Mouse (Mus musculus) limb, embryonic 15.5 days (tissue): Measurements from ENCODE around the gene Ccdc107. TPM values are rescaled to one million over a fixed set of nuclear protein-coding genes. Genes with fewer than 3 reads are reported as not detected.

Experiments
- ATAC-seq: fragments of 200-750 bp; cut with Nextera tagmentation; 2 replicates; pipeline ENCODE4 v1.8.0; 2017; ENCODE audit warnings: low read depth, moderate TSS enrichment; ENCODE audit not compliant: insufficient number of reproducible peaks, low FRiP score, low TSS enrichment
- H3K27ac ChIP-seq: fragments of 300-500 bp; sonication (generic); 2 replicates; pipeline ENCODE4 v1.5.1; 2015; ENCODE audit warnings: moderate library complexity, mild to moderate bottlenecking, inconsistent platforms
- H3K27me3 ChIP-seq: fragments of 300-500 bp; sonication (generic); 2 replicates; pipeline ENCODE4 v1.6.1; 2015; ENCODE audit warnings: inconsistent platforms
- H3K36me3 ChIP-seq: fragments of 300-500 bp; sonication (generic); 2 replicates; pipeline ENCODE4 v1.6.1; 2015; ENCODE audit warnings: inconsistent platforms
- H3K4me1 ChIP-seq: fragments of 300-500 bp; sonication (generic); 2 replicates; pipeline ENCODE4 v1.6.1; 2015; ENCODE audit warnings: inconsistent platforms
- H3K4me2 ChIP-seq: fragments of 300-500 bp; sonication (generic); 2 replicates; pipeline ENCODE4 v1.6.1; 2015; ENCODE audit warnings: mild to moderate bottlenecking, inconsistent platforms
- H3K4me3 ChIP-seq: fragments of 300-500 bp; sonication (generic); 2 replicates; pipeline ENCODE4 v1.5.1; 2015; ENCODE audit warnings: mild to moderate bottlenecking, inconsistent platforms
- H3K9ac ChIP-seq: fragments of 300-500 bp; sonication (generic); 2 replicates; pipeline ENCODE4 v1.6.1; 2015; ENCODE audit warnings: inconsistent platforms
- H3K9me3 ChIP-seq: fragments of 300-500 bp; sonication (generic); 2 replicates; pipeline ENCODE4 v1.6.1; 2016; ENCODE audit warnings: inconsistent platforms
- WGBS: fragments of 180-500 bp; shearing (Covaris S2); methylation state at CpG from one replicate; pipeline ENCODE4 v1.1.7; 2015; 5-methylcytosine and 5-hydroxymethylcytosine counted together
- polyA plus RNA-seq: library from polyadenylated mRNA; unstranded; fragments of >200 nt; fragmentation: Nextera tagmentation; extraction: Ambion mirVana; gene quantifications from 2 replicates; pipeline ENCODE4 v1.2.1, GENCODE M21; 2015

Ccdc107 gene
- polyA plus RNA-seq, 1 experiment from 2014 or later, result 78.9 TPM

DNA sequence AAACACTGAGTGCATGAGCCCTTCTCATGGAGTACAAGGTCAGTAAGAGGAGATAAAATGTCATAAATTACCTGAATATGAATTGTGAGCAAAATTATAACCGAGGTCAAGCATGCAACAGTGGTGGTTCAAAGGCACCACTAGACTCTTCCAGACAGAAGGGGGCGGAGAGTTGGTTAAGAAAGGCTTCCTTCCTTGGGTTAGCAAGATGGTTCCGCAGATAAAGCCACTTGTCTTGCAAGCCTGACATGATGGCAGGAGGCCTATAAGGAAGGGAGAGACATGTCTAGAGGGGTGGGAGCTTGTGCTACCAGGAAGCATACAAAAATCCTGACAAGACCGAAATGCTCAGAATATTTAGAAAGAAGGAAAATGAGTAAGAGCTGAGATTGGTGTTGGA is 11.6 kb downstream of the Ccdc107 start:
- no peak for ATAC-seq
- H3K36me3 ChIP-seq, result no peaks in the 10 kb centered on the region
- H3K27ac ChIP-seq, result no peak overlapping the region
- H3K4me2 ChIP-seq, result no peak overlapping the region
- H3K9me3 ChIP-seq, result no peaks in the 10 kb centered on the region
- H3K27me3 ChIP-seq, result no peaks in the 10 kb centered on the region; the same call in 1 of the 2 replicates
- no peak overlapping the region for H3K9ac ChIP-seq
- no peak overlapping the region for H3K4me3 ChIP-seq
- peaks cover 41% of the 10 kb centered on the region for H3K4me1 ChIP-seq
- 84% methylated on average over 4 of the region's 4 CpGs for WGBS

GRCm38 (mm10) chr4:43506074-43506473 is 13.4 kb downstream of the Ccdc107 start:
- H3K36me3 ChIP-seq, result no peaks in the 10 kb centered on the region
- H3K27me3 ChIP-seq, result no peaks in the 10 kb centered on the region; the same call in 1 of the 2 replicates
- H3K4me1 ChIP-seq, result peaks cover 35% of the 10 kb centered on the region
- no peak overlapping the region for H3K9ac ChIP-seq
- ATAC-seq, result no peak
- no peak overlapping the region for H3K27ac ChIP-seq
- 87% methylated on average over 8 of the region's 8 CpGs for WGBS
- H3K4me3 ChIP-seq, result no peak overlapping the region
- no peak overlapping the region for H3K4me2 ChIP-seq
- no peaks in the 10 kb centered on the region for H3K9me3 ChIP-seq

DNA sequence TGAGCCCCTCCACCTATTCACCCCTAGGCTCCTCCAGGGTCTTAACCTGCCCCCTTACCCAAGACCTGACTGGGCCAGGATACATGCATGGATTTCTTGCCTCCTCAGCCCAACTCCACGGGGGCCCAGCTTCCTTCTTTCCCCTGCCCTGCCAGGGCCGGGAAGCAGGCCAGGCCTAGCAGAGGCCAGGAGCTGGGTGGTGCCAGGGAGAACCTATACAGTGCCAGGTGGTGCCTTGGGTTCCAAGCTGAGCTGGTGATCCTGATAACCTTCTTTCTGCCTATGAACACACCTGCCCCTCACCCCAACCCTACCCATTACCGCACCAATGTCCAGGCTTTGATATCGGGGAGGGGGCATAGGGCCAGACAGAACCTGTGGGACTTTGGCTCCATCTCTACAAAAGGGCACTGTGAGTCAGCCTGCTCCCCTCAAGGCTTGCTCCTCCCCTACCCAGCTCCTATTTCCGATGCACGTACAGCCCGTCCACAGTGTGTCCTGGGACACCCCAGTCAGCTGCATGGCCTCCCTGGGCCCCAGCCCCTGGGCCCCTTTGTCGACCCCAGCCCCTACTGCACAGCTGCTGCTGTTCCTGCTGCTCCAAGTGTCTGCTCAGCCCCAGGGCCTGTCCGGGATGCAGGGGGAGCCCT is 14.0 kb downstream of the Ccdc107 start, which contains the start of gene Car9:
Gene Car9, plus strand, starts transcription at position 431 of the 650 bp plus-strand sequence.
- H3K4me3 ChIP-seq, result peak within 1 kb of the TSS; percentile 45
- no peaks in the 10 kb centered on the region; the same call in 1 of the 2 replicates for H3K27me3 ChIP-seq
- H3K36me3 ChIP-seq, result no peaks in the 10 kb centered on the region
- no peak within 1 kb of the TSS for H3K9ac ChIP-seq
- peak within 1 kb of the TSS; percentile 80 for H3K4me2 ChIP-seq
- no peaks in the 10 kb centered on the region for H3K9me3 ChIP-seq
- 53% methylated on average over 9 of the region's 9 CpGs for WGBS
- peaks cover 30% of the 10 kb centered on the region for H3K4me1 ChIP-seq
- ATAC-seq, result 0 out of 2 replicates have a peak, but pooled peaks have one; percentile 13
- no peak within 1 kb of the TSS for H3K27ac ChIP-seq

GRCm38 (mm10) chr4:43507938-43508665 is 15.4 kb downstream of the Ccdc107 start:
- Histone ChIP-seq H3K27me3 (no peaks in the 10 kb centered on the region; the same call in 1 of the 2 replicates), H3K27ac (no peak overlapping the region), H3K4me2 (peak overlapping the region; percentile 80), H3K9ac (0 out of 2 replicates have a peak overlapping the region, but pooled peaks have one; percentile 29), H3K9me3 (no peaks in the 10 kb centered on the region), H3K4me1 (peaks cover 27% of the 10 kb centered on the region), H3K36me3 (no peaks in the 10 kb centered on the region), H3K4me3 (peak overlapping the region; percentile 45)
- WGBS, result 7% methylated on average over 22 of the region's 22 CpGs
- no peak for ATAC-seq

DNA sequence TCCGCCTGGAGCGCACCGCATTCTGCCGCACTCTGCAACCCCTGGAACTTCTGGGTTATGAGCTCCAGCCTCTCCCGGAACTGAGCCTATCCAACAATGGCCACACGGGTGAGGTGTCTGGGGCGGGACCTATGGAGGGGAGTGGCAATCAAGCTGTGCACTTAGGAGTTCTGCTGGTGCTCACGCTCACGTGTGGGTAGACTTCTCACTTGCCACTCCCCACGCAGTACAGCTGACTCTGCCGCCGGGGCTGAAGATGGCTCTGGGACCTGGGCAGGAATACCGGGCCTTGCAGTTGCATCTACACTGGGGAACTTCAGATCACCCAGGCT is 15.9 kb downstream of the Ccdc107 start:
- 0 out of 2 replicates have a peak overlapping the region, but pooled peaks have one; percentile 29 for H3K9ac ChIP-seq
- peak overlapping the region; percentile 80 for H3K4me2 ChIP-seq
- WGBS, result 6% methylated on average over 13 of the region's 13 CpGs
- no peaks in the 10 kb centered on the region for H3K9me3 ChIP-seq
- H3K4me3 ChIP-seq, result peak overlapping the region; percentile 45
- H3K36me3 ChIP-seq, result no peaks in the 10 kb centered on the region
- H3K27ac ChIP-seq, result no peak overlapping the region
- H3K27me3 ChIP-seq, result no peaks in the 10 kb centered on the region; the same call in 1 of the 2 replicates
- peak; percentile 65 for ATAC-seq
- H3K4me1 ChIP-seq, result peaks cover 27% of the 10 kb centered on the region

DNA sequence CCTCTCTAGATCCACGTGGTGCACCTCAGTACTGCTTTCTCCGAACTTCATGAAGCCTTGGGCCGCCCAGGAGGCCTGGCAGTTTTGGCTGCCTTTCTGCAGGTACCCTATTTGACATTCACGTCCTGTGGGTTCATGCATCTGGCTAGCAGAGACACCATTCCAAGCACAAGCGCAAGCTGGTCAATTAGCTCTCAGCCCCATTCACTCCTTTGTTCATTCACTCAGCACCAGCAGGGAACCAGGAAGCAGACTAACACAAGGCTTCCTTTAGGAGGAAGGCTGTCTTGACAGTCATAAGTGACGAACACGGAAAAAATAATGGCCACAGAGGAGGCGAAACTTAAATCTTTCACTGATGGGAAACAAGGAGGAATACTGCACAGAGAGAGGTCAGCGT is 16.4 kb downstream of the Ccdc107 start:
- Histone ChIP-seq H3K4me3 (peak overlapping the region; percentile 45), H3K9ac (0 out of 2 replicates have a peak overlapping the region, but pooled peaks have one; percentile 29), H3K27me3 (no peaks in the 10 kb centered on the region; the same call in 1 of the 2 replicates), H3K9me3 (no peaks in the 10 kb centered on the region), H3K36me3 (no peaks in the 10 kb centered on the region), H3K4me2 (peak overlapping the region; percentile 80), H3K4me1 (peaks cover 28% of the 10 kb centered on the region), H3K27ac (no peak overlapping the region)
- 40% methylated on average over 9 of the region's 9 CpGs for WGBS
- ATAC-seq, result no peak

DNA sequence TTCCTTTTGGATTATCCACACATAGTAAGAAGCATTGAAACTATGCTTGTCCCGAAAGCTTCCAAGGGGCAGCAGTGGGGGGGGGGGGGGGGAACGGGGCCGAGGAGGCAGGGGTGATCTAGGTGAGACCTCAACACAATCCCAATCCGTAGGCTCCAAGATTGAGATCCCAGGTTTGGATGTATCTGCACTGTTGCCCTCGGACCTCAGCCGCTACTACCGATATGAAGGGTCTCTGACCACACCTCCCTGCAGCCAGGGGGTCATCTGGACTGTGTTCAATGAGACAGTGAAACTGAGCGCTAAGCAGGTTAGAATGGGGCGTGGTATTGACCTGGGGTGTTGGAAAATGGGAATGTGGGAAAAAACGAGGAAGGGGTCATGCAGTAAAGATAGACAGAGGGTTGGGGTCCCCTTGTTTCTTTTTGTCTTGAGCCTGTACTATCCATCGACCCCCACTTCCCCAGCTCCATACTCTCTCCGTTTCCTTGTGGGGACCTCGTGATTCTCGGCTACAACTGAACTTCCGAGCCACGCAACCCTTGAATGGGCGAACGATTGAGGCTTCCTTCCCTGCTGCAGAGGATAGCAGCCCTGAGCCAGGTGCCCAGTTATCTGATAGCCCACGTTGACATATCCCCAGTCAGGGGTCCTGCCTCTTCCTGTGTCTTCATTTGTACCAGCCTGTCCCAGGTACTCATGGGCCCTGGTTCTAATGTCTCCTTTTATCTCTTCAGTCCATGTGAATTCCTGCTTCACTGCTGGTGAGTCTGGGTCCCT is 19.2 kb downstream of the Ccdc107 start:
- Histone ChIP-seq H3K4me2 (no peak overlapping the region), H3K4me1 (peaks cover 29% of the 10 kb centered on the region), H3K36me3 (0 out of 2 replicates have a peak, but pooled peaks cover 1% of the 10 kb centered on the region), H3K9me3 (no peaks in the 10 kb centered on the region), H3K27ac (no peak overlapping the region), H3K4me3 (no peak overlapping the region), H3K27me3 (no peaks in the 10 kb centered on the region; the same call in 1 of the 2 replicates), H3K9ac (no peak overlapping the region)
- ATAC-seq, result no peak
- 76% methylated on average over 19 of the region's 19 CpGs for WGBS

DNA sequence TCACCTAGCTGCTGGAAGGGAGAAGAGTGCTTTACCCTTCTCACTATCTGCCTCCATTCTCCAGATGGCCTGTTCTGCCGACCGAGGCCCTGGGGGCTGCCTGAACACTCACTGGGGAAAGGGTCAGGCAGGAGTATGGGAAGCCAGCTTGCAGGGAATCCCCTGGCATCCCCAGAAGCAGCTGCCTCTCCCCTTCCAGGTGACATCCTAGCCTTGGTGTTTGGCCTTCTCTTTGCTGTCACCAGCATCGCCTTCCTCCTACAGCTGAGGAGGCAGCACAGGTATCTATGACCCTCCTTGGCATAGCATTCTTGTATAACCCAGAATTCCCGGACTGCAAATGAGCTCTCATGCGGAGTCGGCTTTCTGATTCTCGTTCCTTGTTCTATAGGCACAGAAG is 20.0 kb downstream of the Ccdc107 start:
- no peaks in the 10 kb centered on the region for H3K9me3 ChIP-seq
- no peak overlapping the region for H3K9ac ChIP-seq
- H3K27ac ChIP-seq, result no peak overlapping the region
- ATAC-seq, result no peak
- WGBS, result 55% methylated on average over 7 of the region's 7 CpGs
- H3K4me3 ChIP-seq, result no peak overlapping the region
- no peaks in the 10 kb centered on the region for H3K27me3 ChIP-seq
- H3K36me3 ChIP-seq, result peaks cover 8% of the 10 kb centered on the region; the same call in 1 of the 2 replicates
- peaks cover 21% of the 10 kb centered on the region for H3K4me1 ChIP-seq
- no peak overlapping the region for H3K4me2 ChIP-seq

DNA sequence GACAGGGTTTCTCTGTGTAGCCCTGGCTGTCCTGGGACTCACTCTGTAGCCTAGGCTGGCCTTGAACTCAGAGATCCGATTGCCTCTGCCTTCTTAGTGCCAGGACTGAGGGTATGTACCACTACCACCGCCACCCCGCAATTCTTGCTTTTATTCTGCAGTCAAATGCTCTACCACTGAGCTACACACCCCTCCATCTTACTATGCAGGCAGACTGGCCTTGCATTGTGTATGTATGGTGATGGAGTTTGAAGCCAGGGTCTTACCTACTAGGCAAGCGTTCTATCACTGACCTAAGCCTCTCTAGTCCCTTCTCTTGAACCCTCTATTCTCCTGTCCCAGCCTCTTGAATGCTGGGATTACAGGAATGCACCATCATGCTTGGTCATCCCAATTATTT is 20.6 kb downstream of the Ccdc107 start:
- Histone ChIP-seq H3K9ac (no peak overlapping the region), H3K36me3 (peaks cover 12% of the 10 kb centered on the region; the same call in 1 of the 2 replicates), H3K27ac (no peak overlapping the region), H3K9me3 (no peaks in the 10 kb centered on the region), H3K4me2 (no peak overlapping the region), H3K4me1 (peaks cover 15% of the 10 kb centered on the region), H3K4me3 (no peak overlapping the region), H3K27me3 (no peaks in the 10 kb centered on the region)
- ATAC-seq, result no peak
- 90% methylated on average over 4 of the region's 4 CpGs for WGBS

- Histone ChIP-seq H3K9me3 (no peaks in the 10 kb centered on the region), H3K27me3 (0 out of 2 replicates have a peak, but pooled peaks cover 1% of the 10 kb centered on the region), H3K4me3 (no peak overlapping the region), H3K4me1 (peaks cover 13% of the 10 kb centered on the region), H3K36me3 (peaks cover 12% of the 10 kb centered on the region; the same call in 1 of the 2 replicates), H3K4me2 (no peak overlapping the region), H3K9ac (no peak overlapping the region), H3K27ac (no peak overlapping the region)
- WGBS, result 58% methylated on average over 4 of the region's 4 CpGs
- ATAC-seq, result no peak
These were observed 21.1 kb downstream of the Ccdc107 start for GRCm38 (mm10) chr4:43513791-43514190.

DNA sequence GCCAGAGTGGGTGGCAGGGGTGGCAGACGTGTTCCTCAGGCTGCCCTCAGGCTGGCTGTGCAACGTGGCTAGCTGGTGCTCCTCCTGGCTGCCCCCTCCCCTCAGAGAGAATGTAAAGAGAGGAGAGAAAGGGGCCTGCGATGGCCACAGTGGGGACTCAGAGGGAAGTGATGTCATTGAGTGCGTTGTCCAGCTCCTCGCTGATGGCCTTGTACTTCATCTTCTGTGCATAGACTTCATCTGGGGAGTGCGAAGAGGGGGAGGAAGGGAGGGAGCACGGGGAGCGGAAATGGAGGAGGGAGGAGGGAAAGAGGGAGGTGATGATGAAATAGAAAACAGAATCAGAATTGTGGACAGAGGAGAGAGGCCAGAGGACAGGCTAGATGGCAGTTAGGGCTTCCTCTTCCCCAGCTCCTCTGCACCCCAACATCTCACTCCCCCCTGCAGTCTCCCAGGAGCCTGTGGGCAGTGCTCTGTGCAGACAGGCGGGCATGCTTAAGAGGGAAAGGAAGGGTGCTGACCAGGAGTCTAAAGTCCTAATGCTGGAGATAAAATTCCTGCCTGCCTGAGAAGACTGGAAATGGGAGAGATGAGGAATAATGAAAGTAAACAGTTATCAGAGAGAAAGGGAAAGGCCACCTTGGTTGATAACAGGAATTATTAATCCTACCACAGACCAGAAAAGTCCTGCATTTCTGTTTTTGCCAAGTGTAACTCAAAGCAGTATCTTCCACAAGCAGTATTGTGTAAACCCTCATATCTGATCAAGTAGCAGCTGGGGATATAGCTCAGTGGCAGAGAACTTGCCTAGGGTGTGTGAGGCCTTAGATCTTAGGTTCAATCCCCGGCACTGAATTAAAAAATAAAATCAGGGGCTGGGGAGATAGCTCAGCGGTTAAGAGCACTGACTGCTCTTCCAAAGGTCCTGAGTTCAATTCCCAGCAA is 23.3 kb downstream of the Ccdc107 start:
- Histone ChIP-seq H3K27ac (no peak overlapping the region), H3K27me3 (0 out of 2 replicates have a peak, but pooled peaks cover 8% of the 10 kb centered on the region), H3K4me2 (no peak overlapping the region), H3K4me1 (peaks cover 22% of the 10 kb centered on the region), H3K36me3 (peaks cover 12% of the 10 kb centered on the region), H3K4me3 (no peak overlapping the region), H3K9ac (no peak overlapping the region), H3K9me3 (no peaks in the 10 kb centered on the region)
- no peak for ATAC-seq
- 71% methylated on average over 11 of the region's 11 CpGs for whole genome bisulfite sequencing
